Mouse (Mus musculus): ENCODE measurements around the gene Nr1h4. TPM values are rescaled to one million over a fixed set of nuclear protein-coding genes. Genes with fewer than 3 reads are reported as not detected.
A peak's percentile ranks its signal among the peaks of the same experiment; 100 is the strongest.

Gene Nr1h4
- total and polyA plus RNA-seq, 2 experiments, result 58.4 to 168 TPM

GRCm38 (mm10) chr10:89443115-89443622 lies 90.2 kb downstream of the Nr1h4 start:
- TF ChIP-seq POLR2A (IDR thresholded peaks at IDR 0.05; ENCODE audit: extremely low read depth, insufficient read depth, low read length) (no peak), CTCF (IDR thresholded peaks at IDR 0.05; ENCODE audit: low read depth, low read length) (no peak)
- peak overlapping the region; percentile 80 for H3K9ac ChIP-seq (ENCODE audit: low read depth, low read length)
- peak overlapping the region; percentile 87 for H3K4me3 ChIP-seq (ENCODE audit: insufficient read depth, low read depth, low read length)
- no peaks in the 10 kb centered on the region for H3K27me3 ChIP-seq (ENCODE audit: control insufficient read depth, insufficient read depth, low read length)
- no peaks in the 10 kb centered on the region for H3K36me3 ChIP-seq (ENCODE audit: control insufficient read depth, insufficient read depth, low read length)
- DNase-seq (ENCODE audit: extremely low read depth, low read depth, low spot score), result no peak
- under 1% methylated on average over 17 of the region's 17 CpGs for WGBS
- no peaks in the 10 kb centered on the region; the same call in 1 of the 2 replicates for H3K79me2 ChIP-seq (ENCODE audit: control insufficient read depth, insufficient read depth, low read length)
- peak overlapping the region; percentile 52 for H3K27ac ChIP-seq (replicated peaks; ENCODE audit: insufficient read depth, low read depth, low read length)
- peaks cover 3% of the 10 kb centered on the region; the same call in 1 of the 2 replicates for H3K4me1 ChIP-seq (ENCODE audit: control insufficient read depth, insufficient read depth, low read length)

- H3K27ac ChIP-seq (replicated peaks; ENCODE audit: insufficient read depth, low read depth, low read length), result no peak overlapping the region
- no peak for DNase-seq (ENCODE audit: extremely low read depth, low read depth, low spot score)
- H3K4me3 ChIP-seq (ENCODE audit: insufficient read depth, low read depth, low read length), result peak overlapping the region; percentile 22; the same call in 1 of the 2 replicates
- WGBS, result 10% methylated on average over 4 of the region's 4 CpGs
- H3K36me3 ChIP-seq (ENCODE audit: control insufficient read depth, insufficient read depth, low read length), result no peaks in the 10 kb centered on the region
- H3K4me1 ChIP-seq (ENCODE audit: control insufficient read depth, insufficient read depth, low read length), result peaks cover 3% of the 10 kb centered on the region; the same call in 1 of the 2 replicates
- H3K9ac ChIP-seq (ENCODE audit: low read depth, low read length), result no peak overlapping the region
- H3K27me3 ChIP-seq (ENCODE audit: control insufficient read depth, insufficient read depth, low read length), result no peaks in the 10 kb centered on the region
- no peaks in the 10 kb centered on the region; the same call in 1 of the 2 replicates for H3K79me2 ChIP-seq (ENCODE audit: control insufficient read depth, insufficient read depth, low read length)
- TF ChIP-seq POLR2A (IDR thresholded peaks at IDR 0.05; ENCODE audit: extremely low read depth, insufficient read depth, low read length), result no peak
- TF ChIP-seq CTCF (IDR thresholded peaks at IDR 0.05; ENCODE audit: low read depth, low read length), result no peak
Measured at GRCm38 (mm10) chr10:89442640-89443039, 90.7 kb downstream of the Nr1h4 start.

GRCm38 (mm10) chr10:89441961-89442360 lies 91.4 kb downstream of the Nr1h4 start:
- Histone ChIP-seq H3K27ac (replicated peaks; ENCODE audit: insufficient read depth, low read depth, low read length) (no peak overlapping the region), H3K79me2 (ENCODE audit: control insufficient read depth, insufficient read depth, low read length) (no peaks in the 10 kb centered on the region; the same call in 1 of the 2 replicates), H3K27me3 (ENCODE audit: control insufficient read depth, insufficient read depth, low read length) (no peaks in the 10 kb centered on the region), H3K4me3 (ENCODE audit: insufficient read depth, low read depth, low read length) (no peak overlapping the region), H3K4me1 (ENCODE audit: control insufficient read depth, insufficient read depth, low read length) (peaks cover 3% of the 10 kb centered on the region; the same call in 1 of the 2 replicates), H3K9ac (ENCODE audit: low read depth, low read length) (no peak overlapping the region), H3K36me3 (ENCODE audit: control insufficient read depth, insufficient read depth, low read length) (no peaks in the 10 kb centered on the region)
- TF ChIP-seq CTCF (IDR thresholded peaks at IDR 0.05; ENCODE audit: low read depth, low read length) (no peak), POLR2A (IDR thresholded peaks at IDR 0.05; ENCODE audit: extremely low read depth, insufficient read depth, low read length) (no peak)
- 98% methylated on average over 3 of the region's 3 CpGs for WGBS
- no peak for DNase-seq (ENCODE audit: extremely low read depth, low read depth, low spot score)

GRCm38 (mm10) chr10:89439380-89439779 lies 94.0 kb downstream of the Nr1h4 start:
- Histone ChIP-seq H3K4me1 (ENCODE audit: control insufficient read depth, insufficient read depth, low read length) (peaks cover 3% of the 10 kb centered on the region; the same call in 1 of the 2 replicates), H3K27ac (replicated peaks; ENCODE audit: insufficient read depth, low read depth, low read length) (no peak overlapping the region), H3K9ac (ENCODE audit: low read depth, low read length) (no peak overlapping the region), H3K36me3 (ENCODE audit: control insufficient read depth, insufficient read depth, low read length) (no peaks in the 10 kb centered on the region), H3K79me2 (ENCODE audit: control insufficient read depth, insufficient read depth, low read length) (no peaks in the 10 kb centered on the region; the same call in 1 of the 2 replicates), H3K4me3 (ENCODE audit: insufficient read depth, low read depth, low read length) (no peak overlapping the region), H3K27me3 (ENCODE audit: control insufficient read depth, insufficient read depth, low read length) (no peaks in the 10 kb centered on the region)
- TF ChIP-seq POLR2A (IDR thresholded peaks at IDR 0.05; ENCODE audit: extremely low read depth, insufficient read depth, low read length) (no peak), CTCF (IDR thresholded peaks at IDR 0.05; ENCODE audit: low read depth, low read length) (no peak)
- DNase-seq (ENCODE audit: extremely low read depth, low read depth, low spot score), result no peak
- 83% methylated on average over 7 of the region's 7 CpGs for WGBS

- 81% methylated on average over 12 of the region's 12 CpGs for whole genome bisulfite sequencing
- no peak overlapping the region for H3K27ac ChIP-seq (replicated peaks; ENCODE audit: insufficient read depth, low read depth, low read length)
- H3K36me3 ChIP-seq (ENCODE audit: control insufficient read depth, insufficient read depth, low read length), result no peaks in the 10 kb centered on the region
- H3K4me1 ChIP-seq (ENCODE audit: control insufficient read depth, insufficient read depth, low read length), result no peaks in the 10 kb centered on the region
- no peaks in the 10 kb centered on the region; the same call in 1 of the 2 replicates for H3K79me2 ChIP-seq (ENCODE audit: control insufficient read depth, insufficient read depth, low read length)
- no peak overlapping the region for H3K4me3 ChIP-seq (ENCODE audit: insufficient read depth, low read depth, low read length)
- TF ChIP-seq CTCF (IDR thresholded peaks at IDR 0.05; ENCODE audit: low read depth, low read length) (no peak), POLR2A (IDR thresholded peaks at IDR 0.05; ENCODE audit: extremely low read depth, insufficient read depth, low read length) (no peak)
- DNase-seq (ENCODE audit: extremely low read depth, low read depth, low spot score), result no peak
- no peaks in the 10 kb centered on the region for H3K27me3 ChIP-seq (ENCODE audit: control insufficient read depth, insufficient read depth, low read length)
- no peak overlapping the region for H3K9ac ChIP-seq (ENCODE audit: low read depth, low read length)
Measured at GRCm38 (mm10) chr10:89437996-89438395, 95.4 kb downstream of the Nr1h4 start.

GRCm38 (mm10) chr10:89437472-89437871 lies 95.9 kb downstream of the Nr1h4 start:
- Histone ChIP-seq H3K27ac (replicated peaks; ENCODE audit: insufficient read depth, low read depth, low read length) (no peak overlapping the region), H3K79me2 (ENCODE audit: control insufficient read depth, insufficient read depth, low read length) (no peaks in the 10 kb centered on the region; the same call in 1 of the 2 replicates), H3K9ac (ENCODE audit: low read depth, low read length) (no peak overlapping the region), H3K27me3 (ENCODE audit: control insufficient read depth, insufficient read depth, low read length) (no peaks in the 10 kb centered on the region), H3K36me3 (ENCODE audit: control insufficient read depth, insufficient read depth, low read length) (no peaks in the 10 kb centered on the region), H3K4me3 (ENCODE audit: insufficient read depth, low read depth, low read length) (no peak overlapping the region), H3K4me1 (ENCODE audit: control insufficient read depth, insufficient read depth, low read length) (no peaks in the 10 kb centered on the region)
- WGBS, result 93% methylated on average over 9 of the region's 9 CpGs
- no peak for DNase-seq (ENCODE audit: extremely low read depth, low read depth, low spot score)
- TF ChIP-seq POLR2A (IDR thresholded peaks at IDR 0.05; ENCODE audit: extremely low read depth, insufficient read depth, low read length) (no peak), CTCF (IDR thresholded peaks at IDR 0.05; ENCODE audit: low read depth, low read length) (no peak)
